Mouse (Mus musculus) liver, embryonic 14.5 days (tissue): ENCODE results near the gene Copz2. TPM values are rescaled to one million over a fixed set of nuclear protein-coding genes. Genes with fewer than 3 reads are reported as not detected.

Experiments used
- ATAC-seq: fragments of 200-750 bp; cut with Nextera tagmentation; 2 replicates; pipeline ENCODE4 v1.8.0; 2017; ENCODE audit warnings: moderate number of reproducible peaks, mild to moderate bottlenecking, moderate library complexity; ENCODE audit not compliant: insufficient read depth
- DNase-seq, 3 experiments: peaks; one replicate each; pipeline ENCODE4 v3.0.0-alpha.2; 2012 to 2013; ENCODE audit warnings: low read depth in 3 of 3, low spot score in 3 of 3
- H3K27ac ChIP-seq: fragments of 300-500 bp; sonication (generic); 2 replicates; pipeline ENCODE4 v1.5.1; 2014; ENCODE audit warnings: moderate library complexity, mild to moderate bottlenecking, control low read depth, inconsistent platforms
- H3K27me3 ChIP-seq: fragments of 300-500 bp; sonication (generic); 2 replicates; pipeline ENCODE4 v1.6.1; 2014; ENCODE audit warnings: mild to moderate bottlenecking, low read length, moderate library complexity; ENCODE audit not compliant: control insufficient read depth, insufficient read depth
- H3K36me3 ChIP-seq: fragments of 300-500 bp; sonication (generic); replicated peaks from 2 replicates; pipeline ENCODE4 v1.6.1; 2014; ENCODE audit warnings: low read depth; ENCODE audit not compliant: control insufficient read depth, insufficient read depth
- H3K4me1 ChIP-seq, 2 experiments: fragments of 200-500 bp in 1 of 2; fragments of 300-500 bp in 1 of 2; sonication (generic) in 1 of 2; replicated peaks; 2 replicates each; pipeline ENCODE4 v1.6.1; 2012 to 2014; ENCODE audit warnings: antibody characterized with exemption in 1 of 2, inconsistent platforms in 1 of 2, low read length in 1 of 2; ENCODE audit not compliant: control insufficient read depth in 2 of 2, insufficient read depth in 2 of 2
- H3K4me2 ChIP-seq: fragments of 300-500 bp; sonication (generic); 2 replicates; pipeline ENCODE4 v1.6.1; 2014; ENCODE audit warnings: low read depth, mild to moderate bottlenecking, control low read depth, moderate library complexity
- H3K4me3 ChIP-seq, 2 experiments: fragments of 200-500 bp in 1 of 2; fragments of 300-500 bp in 1 of 2; sonication (generic) in 1 of 2; 2 replicates each; pipeline ENCODE4 v1.5.1; 2012 to 2014; ENCODE audit warnings: low read depth in 2 of 2, low read length in 2 of 2, mild to moderate bottlenecking in 2 of 2, control low read depth in 1 of 2, inconsistent platforms in 1 of 2, moderate library complexity in 1 of 2; ENCODE audit not compliant: insufficient read depth in 1 of 2
- H3K9ac ChIP-seq: fragments of 300-500 bp; sonication (generic); replicated peaks from 2 replicates; pipeline ENCODE4 v1.6.1; 2014; ENCODE audit warnings: mild to moderate bottlenecking, control low read depth, moderate library complexity
- H3K9me3 ChIP-seq: fragments of 300-500 bp; sonication (generic); 2 replicates; pipeline ENCODE4 v1.6.1; 2016; ENCODE audit warnings: low read length, mixed read lengths; ENCODE audit not compliant: control insufficient read depth
- CTCF ChIP-seq: IDR thresholded peaks from 2 replicates; pipeline ENCODE4 v1.5.1; 2016; ENCODE audit warnings: antibody characterized with exemption, low read depth, control low read depth
- EP300 ChIP-seq: IDR thresholded peaks from 2 replicates; pipeline ENCODE4 v1.6.1; 2016; ENCODE audit warnings: antibody characterized with exemption, low read depth
- WGBS: fragments of 180-500 bp; shearing (Covaris S2); extraction: QIAGEN DNeasy Blood & Tissue Kit; methylation state at CpG from one replicate; pipeline ENCODE4 v1.1.7; 2014; ENCODE audit not compliant: insufficient replicate concordance; 5-methylcytosine and 5-hydroxymethylcytosine counted together
- polyA plus RNA-seq, 2 experiments: library from polyadenylated mRNA; depleted of rRNA in 1 of 2; stranded (reverse) in 1 of 2; unstranded in 1 of 2; fragments of >200 nt; fragmentation: Nextera tagmentation in 1 of 2; extraction: Ambion mirVana in 1 of 2; gene quantifications; 2 replicates each; pipeline versions ENCODE4 v1.2.1 to v1.2.3; 2012 to 2014

Gene Copz2
- polyA plus RNA-seq, 2 experiments: 8.7 to 18.8 TPM

DNA sequence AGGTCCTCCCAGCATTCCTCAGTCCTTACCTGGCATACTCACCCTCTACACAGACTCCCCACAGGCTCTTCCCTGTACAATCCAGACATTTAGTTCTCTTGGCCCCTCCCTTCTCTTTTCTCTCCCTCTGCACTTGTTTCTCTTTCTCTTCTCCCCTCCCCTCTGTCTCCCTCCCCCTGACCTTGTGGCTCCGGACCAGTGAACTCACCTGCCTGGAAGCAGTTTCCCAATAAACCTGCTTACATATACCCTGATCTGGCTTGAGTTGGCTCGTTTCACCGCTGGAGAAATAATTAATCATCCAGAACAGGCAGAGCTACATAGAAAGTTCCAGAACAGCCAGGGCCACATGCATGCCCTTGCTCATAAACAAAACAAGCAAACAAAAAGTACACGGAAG, 18.2 kb upstream of the Copz2 start:
- 72% methylated on average over 4 of the region's 4 CpGs for WGBS
- no peak overlapping the region for H3K27ac ChIP-seq
- no peaks in the 10 kb centered on the region for H3K27me3 ChIP-seq
- H3K4me2 ChIP-seq: no peak overlapping the region
- H3K36me3 ChIP-seq: peaks cover 13% of the 10 kb centered on the region
- H3K9ac ChIP-seq: no peak overlapping the region
- no peaks in the 10 kb centered on the region for H3K9me3 ChIP-seq
- ATAC-seq: no peak
- DNase-seq: no peak
- H3K4me1 ChIP-seq: peaks cover 17 to 24% of the 10 kb centered on the region in 2 experiments
- TF ChIP-seq CTCF (no peak), EP300 (no peak)
- H3K4me3 ChIP-seq: no peak overlapping the region

DNA sequence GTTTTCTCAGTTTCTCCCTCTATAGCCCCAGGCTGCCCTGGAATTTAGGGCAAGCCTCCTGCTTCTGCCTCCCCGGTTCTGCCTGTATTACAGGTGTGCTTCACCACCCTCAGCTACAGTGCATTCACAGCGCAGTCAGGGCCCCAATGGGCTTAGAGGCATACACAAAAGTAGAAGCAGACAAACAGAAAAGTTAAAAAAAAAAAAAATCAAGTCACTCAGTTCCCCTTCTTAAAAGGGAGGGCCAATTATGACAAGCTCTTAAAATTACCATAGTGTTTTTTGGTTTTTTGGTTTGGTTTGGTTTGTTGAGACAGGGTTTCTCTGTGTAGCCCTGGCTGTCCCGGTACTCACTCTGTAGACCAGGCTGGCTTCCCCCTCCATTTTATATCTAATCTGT, 17.1 kb upstream of the Copz2 start:
- Histone ChIP-seq H3K4me2 (no peak overlapping the region), H3K27ac (no peak overlapping the region), H3K4me1 (peaks cover 8 to 17% of the 10 kb centered on the region in 2 experiments), H3K4me3 (no peak overlapping the region), H3K9me3 (no peaks in the 10 kb centered on the region), H3K27me3 (no peaks in the 10 kb centered on the region), H3K36me3 (peaks cover 3% of the 10 kb centered on the region), H3K9ac (no peak overlapping the region)
- ATAC-seq (no peak), DNase-seq (no peak)
- WGBS: 70% methylated on average over 3 of the region's 3 CpGs
- TF ChIP-seq CTCF (no peak), EP300 (no peak)

- ATAC-seq (no peak), DNase-seq (no peak)
- Histone ChIP-seq H3K4me2 (no peak overlapping the region), H3K9ac (no peak overlapping the region), H3K27me3 (no peaks in the 10 kb centered on the region), H3K9me3 (no peaks in the 10 kb centered on the region), H3K4me3 (no peak overlapping the region), H3K36me3 (no peaks in the 10 kb centered on the region; the same call in 1 of the 2 replicates), H3K27ac (no peak overlapping the region), H3K4me1 (peaks cover 8 to 15% of the 10 kb centered on the region in 2 experiments)
- no peak for TF ChIP-seq EP300
- TF ChIP-seq CTCF: no peak
- WGBS: 58% methylated on average over 2 of the region's 2 CpGs
These were observed 16.7 kb upstream of the Copz2 start for GRCm38 (mm10) chr11:96832973-96833372.

DNA sequence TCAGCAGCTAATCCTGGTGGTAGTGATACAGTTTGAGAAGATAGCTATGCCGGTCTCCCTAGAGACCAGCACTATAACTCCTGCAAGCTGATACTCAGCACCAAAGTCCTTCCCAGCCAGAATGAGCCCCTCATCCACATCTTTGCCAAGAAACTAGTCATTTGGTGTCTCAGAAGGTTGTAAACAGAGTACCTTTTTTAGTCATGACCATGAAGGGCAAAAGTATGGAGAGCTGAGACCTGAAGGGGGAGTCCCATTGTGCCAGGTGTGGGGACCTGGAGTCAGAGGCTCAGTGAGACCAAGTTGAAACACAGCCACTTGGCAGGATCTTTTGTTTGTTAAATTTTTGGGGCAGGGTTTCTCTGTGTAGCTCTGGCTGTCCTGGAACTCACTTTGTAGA, 15.5 kb upstream of the Copz2 start:
- no peak overlapping the region for H3K27ac ChIP-seq
- no peaks in the 10 kb centered on the region for H3K27me3 ChIP-seq
- peaks cover 3 to 10% of the 10 kb centered on the region in 2 experiments for H3K4me1 ChIP-seq
- no peaks in the 10 kb centered on the region for H3K36me3 ChIP-seq
- DNase-seq (no peak), ATAC-seq (no peak)
- 81% methylated on average over 1 of the region's 1 CpGs for WGBS
- no peaks in the 10 kb centered on the region for H3K9me3 ChIP-seq
- H3K9ac ChIP-seq: no peak overlapping the region
- no peak overlapping the region for H3K4me2 ChIP-seq
- no peak overlapping the region for H3K4me3 ChIP-seq
- TF ChIP-seq EP300: no peak
- TF ChIP-seq CTCF: no peak

DNA sequence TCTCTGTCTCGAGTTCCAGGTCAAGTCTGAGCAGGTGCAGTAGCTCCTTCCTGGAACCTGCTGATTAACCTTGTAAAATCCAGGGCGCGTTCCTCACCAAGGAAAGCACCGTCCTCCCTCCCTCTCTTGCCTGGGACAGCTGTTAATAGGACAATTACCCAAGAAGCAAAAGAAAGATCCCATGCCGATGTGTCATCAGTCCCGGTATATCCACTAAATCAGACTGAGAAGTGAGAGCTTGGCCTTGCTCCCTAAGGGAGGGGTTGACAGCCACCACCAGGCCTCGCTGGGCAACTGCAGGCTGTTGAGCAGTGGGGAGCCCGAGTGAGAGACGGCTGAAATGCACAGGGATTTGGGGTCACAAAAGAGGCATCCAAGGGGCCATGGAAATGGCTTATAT, 12.4 kb upstream of the Copz2 start:
- no peaks in the 10 kb centered on the region for H3K4me1 ChIP-seq
- no peak for DNase-seq

More for the DNA sequence above, 12.4 kb upstream of the Copz2 start:
- Histone ChIP-seq H3K4me3 (no peak overlapping the region), H3K4me2 (no peak overlapping the region), H3K9ac (no peak overlapping the region), H3K9me3 (no peaks in the 10 kb centered on the region), H3K36me3 (no peaks in the 10 kb centered on the region), H3K27me3 (no peaks in the 10 kb centered on the region), H3K27ac (no peak overlapping the region)
- ATAC-seq: no peak
- WGBS: 40% methylated on average over 9 of the region's 9 CpGs
- TF ChIP-seq EP300 (no peak), CTCF (peak; percentile 60)
